Mouse (Mus musculus): Measurements from ENCODE around the gene Ngdn. TPM values are rescaled to one million over a fixed set of nuclear protein-coding genes. Genes with fewer than 3 reads are reported as not detected.
"Not testable (repeated sequence)": the region's sequence is repeated elsewhere in the genome, so short reads cannot be mapped to it uniquely, and the experiment has no call there.

The Ngdn gene
- total RNA-seq, 4 experiments from 2014 or later = 30.2 to 34.4 (median 32.0) TPM

DNA sequence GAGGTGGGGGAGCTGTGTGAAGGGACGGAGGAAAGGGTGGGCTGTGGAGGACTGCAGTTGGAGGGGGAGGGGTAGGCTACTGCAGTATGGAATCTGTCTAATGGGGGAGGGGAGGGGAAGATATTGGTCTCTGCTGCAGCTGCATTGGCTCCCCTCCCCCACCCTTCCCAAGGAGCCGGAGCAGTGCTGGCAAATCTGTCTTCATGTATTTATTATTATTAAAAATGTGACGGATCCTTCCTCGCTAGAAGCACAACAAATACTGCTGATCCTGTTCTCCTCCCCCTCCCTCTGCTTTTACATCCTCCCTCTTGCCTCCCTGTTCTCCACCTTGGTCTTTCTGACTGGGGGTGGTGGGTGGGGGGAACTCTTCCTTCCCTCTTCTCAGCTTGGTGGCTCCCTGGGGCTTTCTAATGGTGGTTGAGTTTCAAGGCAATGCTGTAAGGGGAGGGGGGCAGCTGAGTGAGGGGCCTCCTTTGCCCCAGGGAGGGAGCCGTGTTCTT is 13.1 kb downstream of the Ngdn start:
- DNase-seq (ENCODE audit: low spot score in 2 of 2) = no peak

DNA sequence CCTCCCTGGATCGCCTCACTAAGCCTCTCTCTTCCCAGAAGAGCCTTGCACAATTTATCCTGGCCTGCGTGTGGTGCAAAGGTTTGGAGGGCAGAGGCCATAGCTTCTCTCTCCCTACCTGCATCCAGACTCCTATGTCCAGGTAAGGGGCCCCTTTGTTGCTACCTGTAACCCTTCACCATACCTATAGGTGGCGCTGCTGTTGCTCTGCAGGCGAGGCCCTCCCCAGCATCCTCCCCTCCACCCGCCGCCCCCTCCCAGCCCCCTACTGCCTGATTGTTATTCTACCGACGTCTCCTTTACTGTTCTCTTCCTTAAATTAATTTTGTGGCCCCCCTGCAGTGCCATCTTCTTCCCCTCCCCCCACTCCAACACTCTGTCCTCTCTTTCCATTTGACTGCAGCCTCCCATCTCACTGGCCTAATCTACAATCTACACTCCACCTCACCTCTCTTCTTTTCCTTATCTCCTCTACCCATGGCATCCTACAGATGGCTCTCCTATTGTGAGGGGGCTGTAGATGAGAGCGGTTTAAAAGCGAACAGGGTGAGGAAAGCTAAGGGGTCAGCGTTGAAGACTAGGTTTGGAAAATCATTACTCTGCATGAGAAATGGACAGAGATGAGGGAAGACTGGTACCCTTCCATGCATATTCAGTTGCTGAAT is 13.9 kb downstream of the Ngdn start:
- DNase-seq (ENCODE audit: low spot score in 2 of 2) = no peak

DNA sequence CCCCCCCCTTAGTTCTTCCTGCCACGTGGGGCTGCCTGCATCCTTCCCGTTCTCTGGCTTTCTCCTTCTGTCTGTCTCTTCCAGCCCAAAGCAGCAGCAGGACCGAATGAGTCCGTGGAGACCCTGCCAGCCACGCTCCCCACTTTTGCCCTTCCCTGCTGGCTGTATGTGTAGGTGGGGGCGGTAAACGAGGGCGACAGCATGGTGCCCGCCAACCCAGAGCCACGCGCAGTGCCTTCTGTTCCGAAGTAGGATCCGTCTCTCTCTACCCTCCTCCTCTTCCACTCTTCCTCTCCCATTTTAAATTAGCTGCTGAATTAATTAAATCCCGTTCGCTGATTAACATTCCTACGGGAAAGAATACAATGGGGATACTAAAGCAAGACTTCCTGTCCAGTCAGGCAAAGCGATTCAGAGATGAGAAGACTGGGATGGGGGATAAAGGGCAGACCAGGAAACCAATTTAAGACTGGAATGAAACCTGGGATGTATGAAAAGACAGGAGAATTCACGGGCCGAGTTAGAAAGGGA is 17.5 kb downstream of the Ngdn start:
- no peak for DNase-seq (ENCODE audit: low spot score in 2 of 2)

DNA sequence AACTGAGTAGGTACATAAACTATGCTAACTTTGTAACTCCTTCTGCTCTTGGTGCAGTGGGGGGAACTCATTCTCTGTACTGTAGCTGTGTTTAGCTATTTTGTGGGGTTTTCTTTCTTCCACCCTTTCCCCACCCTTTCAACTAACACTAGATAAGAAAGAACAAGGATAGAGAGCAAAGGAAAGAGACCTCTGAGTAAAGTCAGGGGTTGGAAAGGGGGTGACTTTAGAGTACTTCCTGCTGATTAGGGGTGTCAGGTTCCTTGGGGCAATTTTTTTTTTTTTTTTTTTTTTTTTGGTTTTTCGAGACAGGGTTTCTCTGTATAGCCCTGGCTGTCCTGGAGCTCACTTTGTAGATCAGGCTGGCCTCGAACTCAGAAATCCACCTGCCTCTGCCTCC is 28.4 kb downstream of the Ngdn start:
- DNase-seq (ENCODE audit: low spot score in 2 of 2) = not testable (repeated sequence)

DNA sequence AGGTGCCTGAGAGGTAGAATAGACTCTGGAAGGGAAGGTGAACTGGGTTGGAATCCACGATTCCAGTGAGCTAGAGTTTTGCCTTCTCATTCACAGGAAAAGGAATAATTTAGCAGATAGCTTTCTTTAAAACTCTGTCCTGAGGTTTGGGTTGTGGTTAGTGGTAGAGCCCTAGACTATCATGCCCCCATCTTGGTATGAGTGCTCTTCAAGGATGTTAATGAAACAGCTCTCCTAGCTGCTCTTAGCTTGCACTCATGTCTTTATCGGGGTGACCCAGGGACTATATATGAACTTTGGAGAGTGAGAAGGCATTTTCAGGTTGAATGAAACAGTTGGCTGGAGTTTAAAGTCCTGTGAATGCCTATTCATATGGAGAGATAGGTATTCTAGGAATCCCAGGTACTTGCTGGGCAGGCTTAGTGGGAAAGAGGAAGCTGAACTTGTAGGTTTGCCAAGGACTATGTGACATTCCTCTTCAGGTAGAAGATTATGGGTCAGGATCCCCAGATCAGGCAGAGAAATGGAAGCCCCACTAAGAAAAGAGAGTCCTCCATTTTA is 32.8 kb downstream of the Ngdn start:
- no peak for DNase-seq (ENCODE audit: low spot score in 2 of 2)

DNA sequence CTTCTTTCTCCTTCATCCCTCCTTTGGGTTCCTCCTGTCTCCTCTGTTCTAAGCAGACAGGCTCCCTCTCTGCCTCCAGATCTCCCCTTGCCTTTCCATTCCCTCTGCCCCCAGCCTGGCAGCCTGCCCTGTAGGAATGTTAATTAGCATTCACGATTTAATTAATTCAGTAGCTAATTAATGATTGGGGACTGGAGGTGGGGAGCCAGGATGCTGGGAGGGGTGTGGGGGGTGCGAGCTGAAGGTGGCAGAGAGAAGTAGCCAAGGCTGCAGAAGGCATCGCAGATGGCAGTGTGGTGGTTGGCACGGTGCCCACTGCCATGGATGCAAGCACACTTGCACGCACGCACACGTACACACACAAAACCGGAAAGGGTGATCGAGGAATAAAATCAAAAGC is 37.2 kb downstream of the Ngdn start:
- DNase-seq (ENCODE audit: low spot score in 2 of 2) = peak in 1 of 2 experiments; percentile 83

DNA sequence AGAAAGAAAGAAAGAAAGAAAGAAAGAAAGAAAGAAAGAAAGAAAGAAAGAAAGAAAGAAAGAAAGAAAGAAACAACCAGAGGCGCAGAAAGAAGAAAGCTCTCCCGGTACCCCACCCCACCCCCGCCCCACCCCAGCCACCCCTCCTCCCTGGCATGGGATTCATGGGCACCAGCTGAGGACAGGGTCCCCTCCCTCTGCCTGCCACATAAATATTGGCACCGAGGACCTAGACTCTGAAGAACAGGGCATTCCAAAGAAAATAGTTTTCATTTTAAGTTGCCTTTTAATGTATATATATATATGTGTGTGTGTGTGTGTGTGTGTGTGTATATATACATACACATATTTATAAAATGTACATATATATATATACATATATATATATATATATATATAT is 37.8 kb downstream of the Ngdn start:
- no peak for DNase-seq (ENCODE audit: low spot score in 2 of 2)

DNA sequence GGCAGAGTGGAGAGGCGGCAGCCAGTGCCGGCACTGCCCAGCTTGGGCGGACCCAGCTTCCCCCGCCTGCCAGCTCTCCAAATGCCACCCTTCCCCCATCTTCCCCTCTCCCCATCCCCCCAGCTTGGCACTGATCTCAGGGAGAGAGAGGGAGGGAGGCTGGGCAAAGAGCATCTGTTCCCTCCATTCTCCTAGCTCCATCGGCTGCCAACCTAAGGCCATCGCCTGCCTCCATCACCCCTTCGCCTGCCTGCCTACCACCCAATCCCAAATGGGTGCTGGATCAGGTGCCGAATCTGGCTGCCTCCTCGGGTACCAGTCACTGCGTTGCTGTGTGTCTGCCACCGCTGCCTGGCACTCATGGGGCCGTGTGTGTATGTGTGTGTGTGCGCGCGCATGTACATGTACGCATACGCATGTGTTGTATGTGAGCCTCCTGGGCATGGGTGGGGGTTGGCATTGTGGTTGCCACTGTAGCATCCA is 38.5 kb downstream of the Ngdn start:
- DNase-seq (ENCODE audit: low spot score in 2 of 2) = peak; percentile 68 to 89

DNA sequence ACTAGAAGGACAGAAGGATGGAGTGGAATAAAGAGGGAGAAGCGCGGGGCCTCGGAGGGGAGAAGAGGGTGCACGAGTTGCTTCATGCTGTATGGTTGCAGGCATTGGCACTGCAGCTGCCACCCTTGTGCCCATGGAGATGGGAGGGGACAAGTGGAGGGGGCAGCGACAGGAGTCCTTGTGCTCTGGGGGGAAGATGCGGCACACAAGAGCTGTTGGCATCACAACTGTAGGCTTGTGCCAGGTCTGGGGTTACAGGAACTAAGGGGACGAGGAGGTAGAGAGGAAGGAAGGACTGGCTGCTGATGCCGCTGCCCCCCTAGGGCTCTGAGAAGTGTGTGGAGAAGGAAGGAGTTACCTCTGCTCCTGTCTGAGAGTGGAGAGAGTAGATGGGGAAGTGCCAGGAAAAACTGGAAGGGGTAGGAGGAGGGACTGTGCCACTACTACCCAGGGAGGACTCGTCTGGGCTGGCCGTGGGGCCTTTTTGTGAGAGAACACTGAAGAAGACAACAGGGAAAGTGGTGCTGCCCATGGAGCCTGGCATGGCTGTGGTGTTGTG is 39.0 kb downstream of the Ngdn start:
- peak in 1 of 2 experiments; percentile 64 for DNase-seq (ENCODE audit: low spot score in 2 of 2)

DNA sequence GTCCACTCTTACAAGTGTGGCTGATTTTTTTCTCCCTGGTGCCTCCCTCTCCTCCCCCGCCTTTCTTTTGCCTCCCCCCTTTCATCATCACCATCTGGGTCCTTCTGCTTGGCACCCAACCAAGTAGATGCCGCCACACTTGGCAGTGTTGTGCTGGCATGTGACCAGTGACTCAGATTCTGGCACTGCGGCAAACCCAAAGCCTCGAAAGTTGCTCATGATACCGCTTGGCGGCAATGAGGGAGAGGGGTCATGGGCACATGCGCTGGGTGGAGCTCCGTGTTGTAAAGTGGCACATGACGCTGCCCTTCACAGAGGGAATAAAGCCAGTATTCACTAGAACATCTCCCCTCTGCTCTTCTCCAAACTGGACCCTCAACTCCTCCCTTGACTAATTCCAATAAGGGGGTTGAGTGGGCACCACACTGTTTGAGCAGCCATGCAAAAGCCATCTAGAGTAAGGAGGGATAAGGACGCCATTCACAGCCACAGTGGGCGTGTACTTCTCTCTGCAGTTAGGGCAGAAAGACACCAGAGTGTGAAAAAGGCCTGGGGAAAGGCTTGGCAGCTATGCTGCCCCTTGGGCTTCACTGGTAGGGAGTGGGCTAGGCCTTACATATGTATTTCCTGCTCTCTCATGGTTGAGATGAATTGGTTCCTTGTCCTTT is 40.0 kb downstream of the Ngdn start:
- peak; percentile 77 to 91 for DNase-seq (ENCODE audit: low spot score in 2 of 2)

DNA sequence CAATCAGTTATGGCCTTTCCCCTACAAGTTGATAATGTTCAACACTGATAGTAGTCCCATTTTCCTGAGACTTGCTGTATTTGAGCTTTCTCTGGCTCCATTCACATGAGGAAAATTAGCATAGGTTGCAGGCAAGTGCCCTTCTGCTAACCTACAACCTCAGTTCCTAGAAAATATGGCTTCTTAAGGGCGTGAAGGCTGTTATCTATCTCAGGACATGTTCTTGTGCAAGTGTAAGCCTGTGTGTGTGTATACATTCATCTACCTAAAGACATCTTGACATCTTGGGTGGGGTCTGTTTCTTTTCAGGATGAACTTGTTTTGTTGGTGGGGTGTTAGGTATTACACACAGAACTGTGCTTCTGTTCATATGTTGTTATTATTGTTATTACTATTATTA is 43.8 kb downstream of the Ngdn start:
- no peak for DNase-seq (ENCODE audit: low spot score in 2 of 2)

DNA sequence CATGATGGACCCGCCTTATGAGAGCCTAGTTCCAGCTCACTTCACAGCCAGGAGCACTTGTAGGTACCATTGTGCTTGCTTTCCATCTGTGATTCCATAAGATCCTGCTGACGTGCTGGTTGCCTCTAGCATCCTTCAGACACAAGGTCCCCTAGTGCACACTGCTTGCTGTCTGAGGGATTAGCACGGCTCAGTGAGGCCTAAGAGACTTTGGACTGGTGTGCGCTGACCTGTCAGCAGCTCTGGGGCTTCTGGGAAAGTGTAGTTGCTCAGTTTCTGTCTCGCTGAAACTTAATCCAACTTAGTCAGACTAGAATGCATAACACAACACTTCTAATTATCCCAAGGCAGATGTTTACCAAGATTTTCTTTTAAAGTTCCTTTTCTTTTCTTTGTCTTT is 44.7 kb downstream of the Ngdn start:
- DNase-seq (ENCODE audit: low spot score in 2 of 2) = no peak

DNA sequence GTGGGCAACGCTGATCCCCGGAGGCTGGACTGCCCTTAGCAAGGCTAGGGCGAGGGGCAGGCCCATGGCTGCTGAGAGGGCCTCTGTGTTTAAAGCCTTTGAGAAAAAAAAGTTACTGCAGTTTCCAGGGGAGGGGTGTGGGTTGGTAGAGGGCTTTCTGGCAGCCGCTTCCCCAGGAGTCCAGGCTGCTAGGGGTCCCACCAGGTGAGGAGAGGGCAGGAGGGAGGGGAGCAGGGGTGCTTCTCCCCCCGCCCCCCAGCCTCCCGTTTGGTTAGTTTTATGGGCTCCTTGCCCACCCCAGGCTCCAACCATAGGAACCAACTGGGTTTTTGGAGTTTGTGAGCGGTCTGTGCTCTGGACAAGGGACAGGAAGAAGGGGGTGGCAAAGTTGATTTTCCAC is 46.6 kb downstream of the Ngdn start:
- DNase-seq (ENCODE audit: low spot score in 2 of 2) = no peak

DNA sequence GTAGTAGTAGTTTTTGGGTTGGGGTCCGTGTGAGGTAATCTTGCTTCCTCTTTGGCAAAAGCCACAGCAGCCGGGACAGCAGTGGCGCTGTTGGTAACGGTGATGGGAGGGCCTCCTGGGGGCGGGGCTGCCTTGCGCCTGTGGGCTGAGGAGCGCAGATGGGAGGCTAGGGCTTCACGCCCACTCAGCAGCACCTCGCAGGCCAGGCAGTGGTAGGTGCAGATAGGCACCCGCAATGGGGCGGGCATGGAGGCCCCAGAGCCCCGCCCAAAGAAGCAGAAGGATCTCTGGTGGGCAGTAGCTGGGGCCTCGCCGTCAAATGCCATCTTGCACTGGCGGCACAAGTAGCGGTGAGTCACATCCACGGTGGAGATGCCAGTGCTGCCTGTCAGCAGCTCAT is 47.4 kb downstream of the Ngdn start:
- DNase-seq (ENCODE audit: low spot score in 2 of 2) = peak; percentile 49 to 84

DNA sequence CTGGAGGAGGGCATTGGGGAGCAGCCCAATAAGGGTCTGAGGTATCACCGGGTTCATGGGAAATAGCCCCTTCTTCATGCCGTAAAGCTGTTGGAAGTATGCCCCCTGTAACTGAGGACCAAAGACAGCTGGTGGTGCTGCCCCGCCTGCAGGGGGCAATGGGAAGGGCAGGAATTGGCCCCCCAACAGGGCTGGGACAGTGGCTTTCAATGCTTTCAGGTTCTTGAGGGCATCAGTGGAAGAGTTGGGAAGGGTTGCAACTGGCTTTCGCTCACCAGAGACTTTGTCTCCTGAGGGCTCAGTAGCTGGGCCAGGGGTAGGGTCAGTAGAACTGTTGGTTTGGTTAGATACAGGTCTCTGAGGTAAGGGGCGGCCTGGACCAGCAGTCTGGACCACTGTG is 47.9 kb downstream of the Ngdn start:
- DNase-seq (ENCODE audit: low spot score in 2 of 2) = no peak

DNA sequence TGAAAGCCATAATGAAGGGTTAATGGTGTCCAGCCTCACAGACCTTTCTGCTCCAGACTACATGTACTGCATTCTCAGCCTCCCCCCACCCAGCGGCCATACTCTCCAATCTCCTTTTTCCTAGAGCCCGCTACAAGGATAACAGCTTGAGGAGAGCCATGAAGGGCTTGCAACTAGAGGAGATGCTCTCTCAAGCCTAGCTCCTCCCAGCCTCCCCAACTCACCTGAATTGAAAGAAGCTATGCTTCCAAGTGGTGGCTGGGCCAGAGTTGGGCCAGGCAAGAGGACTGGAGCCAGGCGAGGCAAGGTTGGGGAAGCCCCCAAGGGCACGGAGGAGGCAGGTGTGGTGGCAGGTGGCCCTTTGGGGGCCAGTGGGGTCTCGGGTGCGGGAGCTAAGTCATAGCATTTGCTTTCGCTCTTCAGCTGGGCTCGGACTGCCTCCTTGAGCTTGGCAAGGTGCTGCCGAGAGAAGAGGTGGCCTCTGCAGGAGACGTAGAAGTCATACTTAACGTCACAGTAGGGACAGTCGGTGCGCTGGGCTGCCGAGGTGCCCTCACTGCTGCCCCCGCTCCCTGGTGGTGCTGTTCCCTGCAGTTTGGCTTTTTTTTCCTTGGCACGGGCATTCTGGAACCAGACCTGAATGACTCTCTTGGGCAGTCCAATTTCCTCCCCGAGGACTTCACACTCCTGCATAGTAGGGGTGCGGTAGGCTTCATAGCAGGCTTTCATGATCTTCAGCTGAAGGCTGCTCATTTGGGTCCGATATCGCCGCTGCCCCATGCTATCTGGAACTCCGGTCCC is 48.5 kb downstream of the Ngdn start:
- DNase-seq (ENCODE audit: low spot score in 2 of 2) = no peak

DNA sequence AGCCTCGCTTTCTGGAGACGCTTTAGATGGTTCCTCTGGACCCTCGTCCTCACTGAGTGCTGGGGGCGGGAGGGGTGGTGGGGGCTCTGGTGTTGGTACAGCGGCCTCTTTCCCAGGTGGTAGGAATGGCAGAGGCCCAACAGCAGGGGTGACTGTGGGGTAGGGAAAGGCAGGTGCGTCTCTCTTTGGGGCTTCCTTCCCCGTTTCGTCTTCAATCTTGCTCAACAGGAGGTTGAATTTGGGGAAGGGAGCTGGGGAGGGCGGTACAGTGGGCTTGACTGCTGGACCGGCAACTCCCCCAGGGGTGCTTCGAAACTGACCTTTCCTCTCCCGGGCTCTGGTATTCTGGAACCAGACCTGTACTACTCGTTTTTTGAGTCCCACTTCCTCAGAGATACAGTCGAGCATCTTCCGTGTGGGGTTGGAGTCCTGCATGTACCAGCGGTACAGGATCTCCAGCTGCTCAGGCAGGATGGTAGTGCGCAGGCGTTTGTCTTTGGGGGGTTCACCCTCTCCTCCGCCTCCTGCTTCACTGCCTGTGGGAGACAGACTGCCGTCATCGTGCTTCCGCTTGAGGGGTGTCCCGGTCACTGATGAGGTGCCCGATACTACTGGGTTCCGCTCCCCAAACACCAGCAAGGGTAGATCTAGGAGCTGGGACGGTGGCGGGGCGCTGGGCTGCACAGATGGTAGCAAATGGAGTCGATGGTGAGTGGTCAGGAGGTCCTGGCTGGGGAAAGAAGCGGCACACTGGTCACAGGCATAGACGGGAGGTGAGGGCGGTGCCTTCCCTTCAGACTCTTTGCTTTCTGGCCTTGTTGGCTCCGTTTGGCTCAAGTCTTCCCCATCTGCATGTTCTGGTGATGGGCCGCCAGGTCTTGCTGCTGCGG is 49.5 kb downstream of the Ngdn start:
- DNase-seq (ENCODE audit: low spot score in 2 of 2) = no peak

DNA sequence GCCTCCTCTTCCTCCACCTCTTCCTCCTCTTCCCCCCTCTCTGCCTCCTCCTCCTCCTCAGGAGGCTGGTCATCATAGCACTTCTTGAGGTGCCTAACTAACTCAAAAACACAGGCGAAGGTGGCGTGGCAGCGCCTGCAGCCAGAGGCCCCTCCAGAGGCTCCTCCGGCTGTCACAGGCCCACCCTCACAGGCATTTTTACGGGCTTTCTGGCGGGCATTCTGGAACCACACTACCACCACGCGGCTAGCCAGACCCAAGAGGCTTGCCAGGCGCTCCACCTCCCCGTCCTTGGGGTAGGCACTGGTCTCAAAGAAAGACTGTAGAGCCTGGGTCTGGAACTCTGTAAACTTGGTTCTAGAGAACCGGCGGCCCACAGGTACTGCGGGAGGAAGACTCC is 50.1 kb downstream of the Ngdn start:
- DNase-seq (ENCODE audit: low spot score in 2 of 2) = no peak

DNA sequence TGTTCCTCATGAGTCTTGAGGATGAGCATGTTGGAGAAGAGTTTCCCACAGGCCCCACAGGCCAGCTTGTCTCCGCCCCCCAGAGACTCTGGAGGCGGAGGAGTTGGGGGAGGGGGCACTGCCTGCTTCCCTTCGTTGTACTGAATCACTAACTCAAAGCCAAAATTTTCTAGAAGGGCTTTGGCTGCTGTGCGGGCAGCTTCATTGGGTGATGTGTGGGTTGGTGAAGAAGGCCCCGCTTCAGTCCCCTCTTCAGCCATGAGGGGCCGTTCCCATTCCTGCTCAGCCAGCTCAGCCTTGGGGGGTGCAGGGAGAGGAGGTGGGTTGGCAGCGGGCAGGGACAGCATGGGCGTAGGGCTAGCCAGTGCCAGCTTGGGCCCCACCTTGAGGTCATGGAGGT is 50.8 kb downstream of the Ngdn start:
- DNase-seq (ENCODE audit: low spot score in 2 of 2) = no peak

DNA sequence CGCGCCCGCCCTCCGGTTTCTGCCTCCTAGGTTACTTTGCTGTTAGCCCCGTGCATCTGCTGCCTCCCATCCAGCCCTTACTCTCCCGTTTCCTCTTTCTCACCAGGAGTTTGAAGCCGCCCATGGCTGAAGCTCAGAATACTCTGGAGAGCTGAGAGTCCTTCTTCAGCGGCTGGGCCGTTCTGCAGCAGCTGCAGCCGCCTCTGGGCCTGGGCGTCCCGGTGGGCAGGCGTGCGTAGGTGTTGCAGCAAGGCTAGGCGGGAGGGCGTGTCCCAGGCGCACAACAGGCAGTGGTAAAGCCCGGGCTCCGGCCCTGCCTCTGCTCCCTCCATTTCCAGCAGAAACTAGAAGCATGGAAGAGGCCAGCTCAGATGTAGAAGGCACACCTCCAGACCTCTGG is 56.5 kb downstream of the Ngdn start:
- peak in 1 of 2 experiments; percentile 63 for DNase-seq (ENCODE audit: low spot score in 2 of 2)

All from left cerebral cortex, adult 8-10 months (tissue).